Mouse (Mus musculus) cerebellum, adult 2 months (tissue): Measurements from ENCODE around the gene Lamtor1. TPM values are rescaled to one million over a fixed set of nuclear protein-coding genes. Genes with fewer than 3 reads are reported as not detected.

Experiments used
- DNase-seq, 2 experiments: peaks; one replicate each; pipeline ENCODE4 v3.0.0; 2021
- H3K27ac ChIP-seq: fragments of 200-500 bp; 2 replicates; pipeline ENCODE4 v1.5.1; 2012; ENCODE audit warnings: low read length, control low read depth, inconsistent platforms; ENCODE audit not compliant: insufficient read depth
- H3K27me3 ChIP-seq: fragments of 200-500 bp; 2 replicates; pipeline ENCODE4 v1.6.1; 2012; ENCODE audit warnings: inconsistent platforms, mild to moderate bottlenecking, low read length, moderate library complexity; ENCODE audit not compliant: control insufficient read depth, insufficient read depth
- H3K4me1 ChIP-seq: fragments of 200-500 bp; 2 replicates; pipeline ENCODE4 v1.6.1; 2011; ENCODE audit warnings: low read length; ENCODE audit not compliant: control insufficient read depth, insufficient read depth
- H3K4me3 ChIP-seq: fragments of 200-500 bp; replicated peaks from 2 replicates; pipeline ENCODE3; 2011; ENCODE audit warnings: mild to moderate bottlenecking, low read depth, low read length, control low read depth; ENCODE audit not compliant: insufficient read depth
- CTCF ChIP-seq: fragments of 200-500 bp; IDR thresholded peaks from 2 replicates; pipeline ENCODE4 v1.5.1; 2011; ENCODE audit warnings: low read depth, mild to moderate bottlenecking, control low read depth, low read length, moderate library complexity, borderline replicate concordance; ENCODE audit not compliant: insufficient read depth
- POLR2A ChIP-seq: fragments of 200-500 bp; IDR thresholded peaks from 2 replicates; pipeline ENCODE4 v1.6.1; 2011; ENCODE audit warnings: low read length, control low read depth, borderline replicate concordance; ENCODE audit not compliant: insufficient read depth
- WGBS: fragments of 180-500 bp; shearing (Covaris S2); methylation state at CpG from one replicate; pipeline ENCODE4 v1.1.7; 2018; 5-methylcytosine and 5-hydroxymethylcytosine counted together
- polyA plus RNA-seq: library from polyadenylated mRNA; depleted of rRNA; stranded (reverse); fragments of >200 nt; gene quantifications from 2 replicates; pipeline ENCODE4 v1.2.3, GENCODE M21; 2012

The Lamtor1 gene
- polyA plus RNA-seq, 1 experiment, result 210 TPM

DNA sequence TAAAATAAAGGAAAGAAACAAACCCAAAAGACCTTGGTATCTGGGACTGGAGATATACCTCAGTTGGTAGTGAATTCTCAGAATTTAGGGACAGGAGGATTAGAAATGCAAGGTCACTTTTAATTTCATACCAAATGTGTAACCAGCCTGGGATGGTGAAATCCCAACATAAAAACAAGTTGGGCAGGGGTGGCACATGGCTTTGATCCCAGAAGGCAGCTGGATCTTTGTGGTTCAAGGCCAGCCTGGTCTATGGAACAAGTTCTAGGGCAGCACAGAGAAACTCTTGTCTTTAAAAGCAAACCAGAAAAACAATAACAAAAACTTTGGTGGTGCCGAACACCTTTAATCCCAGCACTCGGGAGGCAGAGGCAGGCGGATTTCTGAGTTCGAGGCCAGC lies 38.2 kb upstream of the Lamtor1 start:
- H3K4me3 ChIP-seq, result no peak overlapping the region
- H3K4me1 ChIP-seq, result no peaks in the 10 kb centered on the region
- DNase-seq, result no peak
- 97% methylated on average over 4 of the region's 4 CpGs for WGBS
- H3K27me3 ChIP-seq, result no peaks in the 10 kb centered on the region
- TF ChIP-seq POLR2A (no peak), CTCF (no peak)
- H3K27ac ChIP-seq, result no peak overlapping the region

DNA sequence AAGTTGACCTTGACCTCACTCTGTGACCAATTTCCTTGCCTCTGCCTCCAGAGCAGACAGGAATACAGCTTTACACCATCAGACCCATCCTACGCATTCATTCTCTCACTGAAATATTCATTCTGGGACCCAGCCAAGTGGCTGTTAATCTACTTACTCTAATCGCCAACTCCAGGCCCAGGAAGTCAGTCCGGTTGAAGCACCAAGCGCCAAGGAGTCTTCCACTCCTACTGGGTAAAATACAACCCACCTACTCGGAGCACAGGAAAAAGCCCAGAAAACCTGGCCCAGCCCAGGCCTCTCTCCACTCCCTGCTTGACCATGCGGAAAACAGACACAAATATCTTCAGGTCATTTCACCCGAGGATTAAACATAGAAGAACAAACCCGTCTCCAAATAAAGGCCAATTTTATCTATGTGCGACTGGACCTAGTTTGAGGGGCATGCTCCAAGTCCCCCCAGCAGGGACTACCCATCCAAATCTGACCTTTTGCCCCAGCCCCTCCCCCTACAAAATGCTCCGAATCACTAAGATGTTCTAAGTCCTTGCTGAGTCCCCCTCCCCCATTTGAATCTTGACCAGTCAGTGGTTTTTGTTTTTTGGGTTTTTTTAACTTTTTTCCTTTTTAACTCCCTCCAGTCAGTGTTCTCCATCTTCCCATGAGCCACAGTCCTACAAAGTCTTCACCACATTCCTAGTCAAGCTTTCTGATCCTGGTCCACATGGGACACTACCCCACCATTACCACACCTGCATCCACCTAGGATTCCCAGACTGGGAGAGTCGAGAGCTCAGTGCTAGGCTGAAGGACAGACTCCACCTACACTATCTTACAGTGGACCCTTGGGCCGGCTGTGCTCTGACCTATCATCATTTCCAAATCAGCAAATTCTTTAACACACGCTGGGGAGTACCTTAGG lies 37.2 kb upstream of the Lamtor1 start:
- DNase-seq, result no peak
- Histone ChIP-seq H3K27ac (no peak overlapping the region), H3K27me3 (no peaks in the 10 kb centered on the region), H3K4me1 (no peaks in the 10 kb centered on the region), H3K4me3 (no peak overlapping the region)
- 41% methylated on average over 13 of the region's 13 CpGs for WGBS
- TF ChIP-seq POLR2A, result no peak
- no peak for TF ChIP-seq CTCF

DNA sequence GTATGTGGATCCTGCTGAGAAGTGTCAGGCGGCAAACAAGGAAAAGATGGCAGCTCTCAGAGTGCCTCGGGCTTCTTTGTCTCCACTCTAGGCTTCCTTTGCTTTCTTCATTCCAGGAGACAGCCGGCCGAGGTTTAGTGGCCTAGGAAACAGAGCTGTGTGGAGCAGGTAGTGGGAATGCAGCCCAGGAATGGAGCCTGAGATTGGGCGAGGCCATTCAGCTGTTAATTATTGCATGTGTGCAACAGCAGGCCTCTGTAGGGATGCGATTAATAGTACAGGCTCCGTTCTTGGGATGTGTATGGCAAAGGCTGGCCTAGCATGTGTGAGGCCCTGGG lies 36.6 kb upstream of the Lamtor1 start:
- Histone ChIP-seq H3K27ac (no peak overlapping the region), H3K4me1 (no peaks in the 10 kb centered on the region), H3K4me3 (no peak overlapping the region), H3K27me3 (no peaks in the 10 kb centered on the region)
- WGBS, result 31% methylated on average over 7 of the region's 7 CpGs
- no peak for TF ChIP-seq POLR2A
- no peak for TF ChIP-seq CTCF
- DNase-seq, result no peak

DNA sequence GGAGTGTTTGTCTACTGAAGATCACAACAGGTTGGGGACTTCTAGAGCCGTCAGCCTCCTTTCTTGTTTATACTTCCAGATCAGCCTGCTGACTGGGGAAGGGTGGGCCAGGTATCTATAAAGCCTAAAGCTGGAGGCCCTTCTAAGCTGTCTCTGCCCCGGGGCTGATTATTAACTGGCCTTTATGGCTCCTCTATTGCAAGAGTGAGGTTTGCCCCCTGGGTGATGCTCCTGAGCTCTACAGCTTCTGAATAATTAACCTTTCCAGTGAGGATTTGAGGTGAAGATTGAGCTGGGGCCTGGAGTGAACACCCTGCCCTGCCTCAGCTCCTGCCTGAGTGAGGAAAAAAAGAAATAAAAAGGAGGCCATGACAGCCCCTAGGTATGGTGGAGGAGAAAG lies 35.1 kb upstream of the Lamtor1 start, which contains the start of gene Folr1:
TSS of gene Folr1 (minus strand) at position 160 of the 400 bp plus-strand sequence.
- TF ChIP-seq POLR2A, result no peak
- TF ChIP-seq CTCF, result no peak
- H3K4me1 ChIP-seq, result no peaks in the 10 kb centered on the region
- H3K27me3 ChIP-seq, result no peaks in the 10 kb centered on the region
- 98% methylated on average over 2 of the region's 2 CpGs for WGBS
- no peak within 1 kb of the TSS for H3K4me3 ChIP-seq
- DNase-seq, result no peak
- no peak within 1 kb of the TSS for H3K27ac ChIP-seq

- Histone ChIP-seq H3K27ac (no peak overlapping the region), H3K4me3 (no peak overlapping the region), H3K4me1 (no peaks in the 10 kb centered on the region), H3K27me3 (no peaks in the 10 kb centered on the region)
- no peak for TF ChIP-seq POLR2A
- no peak for TF ChIP-seq CTCF
- DNase-seq, result no peak
- 82% methylated on average over 3 of the region's 3 CpGs for WGBS
These were observed 34.4 kb upstream of the Lamtor1 start for GRCm38 (mm10) chr7:101871296-101871695.

DNA sequence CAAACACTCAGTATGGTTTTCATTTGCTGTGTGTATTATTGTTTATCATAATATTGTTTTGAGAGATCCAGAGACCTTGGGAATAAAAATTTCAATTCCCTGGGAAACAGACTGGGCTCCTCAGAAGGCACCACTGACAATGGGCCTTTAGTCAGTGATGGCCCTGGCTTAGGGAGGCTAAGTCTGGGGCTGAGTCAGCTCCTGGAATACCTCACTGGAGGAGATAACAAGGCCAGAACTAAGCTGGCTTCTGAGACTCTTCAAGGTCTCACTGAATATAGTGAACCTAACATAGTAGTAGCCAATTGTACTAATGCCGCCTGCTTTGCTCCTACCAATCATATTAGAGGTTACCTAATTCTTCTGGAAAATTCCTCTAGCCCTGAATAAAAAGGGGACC lies 29.7 kb upstream of the Lamtor1 start:
- H3K4me3 ChIP-seq, result no peak overlapping the region
- TF ChIP-seq CTCF (no peak), POLR2A (no peak)
- no peak for DNase-seq
- no peak overlapping the region for H3K27ac ChIP-seq
- 100% methylated on average over 1 of the region's 1 CpGs for WGBS
- H3K27me3 ChIP-seq, result no peaks in the 10 kb centered on the region
- H3K4me1 ChIP-seq, result no peaks in the 10 kb centered on the region

DNA sequence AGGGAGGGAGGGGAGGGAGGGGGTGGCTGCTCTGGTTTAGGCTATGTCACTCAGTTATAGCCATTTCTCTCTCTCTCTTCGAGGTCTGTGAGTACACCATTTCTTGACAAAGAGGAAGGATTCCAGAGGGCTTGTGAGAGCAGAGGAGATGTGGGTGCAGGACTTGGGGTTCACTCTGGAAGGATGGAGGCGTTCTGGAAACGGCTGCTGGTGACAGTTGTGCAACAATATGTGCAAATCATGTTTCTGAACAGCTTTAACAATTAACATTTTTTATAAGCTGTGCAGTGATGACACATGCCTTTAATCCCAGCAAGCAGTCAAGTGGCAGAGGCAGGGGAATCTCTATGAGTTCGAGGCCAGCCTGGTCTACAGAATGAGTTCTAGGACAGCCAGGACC lies 24.8 kb upstream of the Lamtor1 start:
- H3K4me3 ChIP-seq, result no peak overlapping the region
- H3K27ac ChIP-seq, result no peak overlapping the region
- TF ChIP-seq CTCF (no peak), POLR2A (no peak)
- DNase-seq, result no peak
- 72% methylated on average over 4 of the region's 4 CpGs for WGBS
- H3K27me3 ChIP-seq, result no peaks in the 10 kb centered on the region
- no peaks in the 10 kb centered on the region for H3K4me1 ChIP-seq

GRCm38 (mm10) chr7:101882413-101883154 lies 23.1 kb upstream of the Lamtor1 start:
- Histone ChIP-seq H3K27me3 (no peaks in the 10 kb centered on the region), H3K4me1 (no peaks in the 10 kb centered on the region), H3K27ac (no peak overlapping the region), H3K4me3 (no peak overlapping the region)
- DNase-seq, result no peak
- TF ChIP-seq POLR2A (no peak), CTCF (no peak)
- 60% methylated on average over 9 of the region's 9 CpGs for WGBS
